Mouse (Mus musculus) thymus, adult 18-20 months (tissue): ENCODE measurements at regions not wholly inside any gene's neighbourhood (a gene's known extent, or its start where the extent isn't known, plus 50 kb on each side); places are given as distances from the start of the nearest gene placed in this dataset.

Experiments used
- DNase-seq, 2 experiments: peaks; one replicate each; pipeline ENCODE4 v3.0.0; 2022; ENCODE audit warnings: mixed read lengths in 2 of 2

DNA sequence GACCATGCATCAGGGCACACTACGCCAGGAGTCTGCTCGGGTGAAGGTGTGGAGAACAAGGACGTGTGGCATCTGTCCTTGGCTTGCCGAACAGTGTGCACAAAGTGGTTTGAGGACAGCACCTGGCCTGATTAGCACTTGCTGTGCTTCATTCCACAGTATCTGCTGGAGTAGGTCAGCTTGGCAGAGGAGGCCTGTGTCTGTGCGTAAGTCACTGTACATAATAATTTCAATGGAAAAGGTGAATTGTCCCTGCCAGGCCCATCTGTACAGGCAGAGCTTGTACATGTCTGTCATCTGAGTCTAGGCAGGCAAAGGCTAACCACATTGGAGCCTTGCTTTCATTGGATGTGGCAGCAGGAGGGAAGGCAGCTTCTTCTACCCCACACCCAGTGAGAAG lies 979.5 kb upstream of the Car8 start:
- DNase-seq, result no peak

GRCm38 (mm10) chr4:9208606-9209005 lies 969.8 kb upstream of the Car8 start:
- no peak for DNase-seq

GRCm38 (mm10) chr4:9200012-9200411 lies 961.2 kb upstream of the Car8 start:
- no peak for DNase-seq

GRCm38 (mm10) chr4:9196435-9196834 lies 957.6 kb upstream of the Car8 start:
- DNase-seq, result no peak

DNA sequence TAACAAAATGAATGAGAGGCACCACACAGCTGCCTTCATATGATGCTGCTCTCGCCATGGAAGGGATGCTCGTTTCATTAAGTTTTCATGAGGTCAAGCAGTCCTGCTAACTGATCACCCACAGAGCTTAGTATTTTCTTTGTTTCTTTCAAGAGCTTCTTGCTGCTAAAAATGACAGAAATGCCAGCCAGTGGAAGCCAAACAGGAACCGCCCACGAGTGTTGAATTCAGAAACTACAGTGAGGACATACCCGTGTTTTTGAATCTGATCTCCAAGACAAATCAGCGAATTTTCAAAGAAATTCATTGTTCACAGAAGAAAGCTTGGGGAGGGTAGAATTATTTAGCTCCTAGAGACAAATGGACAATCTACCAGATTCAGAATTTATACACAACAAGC lies 954.3 kb upstream of the Car8 start:
- no peak for DNase-seq

DNA sequence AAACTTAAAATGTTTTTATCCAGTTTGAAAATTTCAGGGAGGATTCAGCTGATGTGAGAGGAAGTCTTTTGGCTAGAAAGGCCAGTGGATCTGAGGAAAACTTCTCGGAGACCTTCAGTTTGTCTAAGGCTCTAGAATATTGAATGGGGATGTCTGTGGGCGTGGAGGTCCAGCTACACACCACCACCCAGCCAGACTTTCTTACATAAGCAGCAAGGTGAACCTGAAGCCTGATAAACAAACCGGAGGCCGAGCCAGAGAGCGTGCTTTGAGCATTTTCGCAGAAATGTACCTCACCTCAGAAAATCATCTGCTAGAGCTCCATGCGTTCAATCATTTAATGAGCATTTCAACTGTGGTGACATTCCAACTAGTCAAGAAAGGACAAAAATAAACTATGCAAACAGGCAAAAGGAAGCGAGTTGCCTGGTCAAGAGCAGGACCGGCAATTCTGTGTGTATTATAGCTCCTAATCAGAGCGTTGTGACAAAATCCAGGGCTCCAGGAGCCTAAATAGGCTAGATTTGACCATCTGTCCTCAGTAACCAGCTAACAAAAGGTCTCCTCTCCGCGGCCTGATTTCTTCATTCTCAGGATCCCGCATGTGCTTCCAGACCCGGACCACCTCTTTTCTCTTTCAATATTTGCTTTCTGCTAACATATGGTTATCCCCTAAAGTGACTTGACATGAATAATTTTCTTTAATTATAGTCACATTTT lies 946.5 kb upstream of the Car8 start:
- no peak for DNase-seq

DNA sequence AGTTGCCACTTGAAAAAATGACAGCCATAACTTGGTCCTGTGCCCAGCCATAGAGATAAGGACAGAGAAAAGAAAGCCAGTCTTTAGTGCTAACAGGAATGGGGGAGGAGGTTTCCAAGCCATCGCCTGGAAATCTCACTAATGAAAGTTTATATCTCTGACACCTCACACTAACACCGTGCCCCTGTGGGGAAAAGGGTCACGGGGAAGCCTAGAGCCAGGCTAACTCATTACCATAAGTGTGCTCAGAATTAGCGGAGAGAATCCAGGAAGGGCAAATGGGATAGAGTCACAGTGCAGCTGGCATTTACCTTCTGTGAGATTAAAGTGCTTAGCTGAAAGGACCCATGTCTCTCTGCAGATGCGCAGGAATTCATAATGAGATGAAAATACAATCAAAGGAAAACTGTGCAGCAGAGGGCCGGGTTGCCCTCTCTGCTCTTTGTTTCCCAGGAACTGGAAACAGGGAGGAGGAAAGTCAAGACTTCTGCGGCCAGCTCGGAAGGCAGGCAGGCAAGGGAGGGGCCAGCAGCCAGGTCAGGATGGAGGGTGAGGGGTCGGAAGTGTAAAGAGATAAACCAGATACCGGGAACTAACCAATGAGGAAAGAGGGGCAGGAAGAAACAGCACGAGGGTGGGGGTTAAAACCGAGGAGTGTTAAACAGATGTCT lies 945.7 kb upstream of the Car8 start:
- peak; percentile 6 for DNase-seq

GRCm38 (mm10) chr4:9174365-9174764 lies 935.5 kb upstream of the Car8 start:
- no peak for DNase-seq

DNA sequence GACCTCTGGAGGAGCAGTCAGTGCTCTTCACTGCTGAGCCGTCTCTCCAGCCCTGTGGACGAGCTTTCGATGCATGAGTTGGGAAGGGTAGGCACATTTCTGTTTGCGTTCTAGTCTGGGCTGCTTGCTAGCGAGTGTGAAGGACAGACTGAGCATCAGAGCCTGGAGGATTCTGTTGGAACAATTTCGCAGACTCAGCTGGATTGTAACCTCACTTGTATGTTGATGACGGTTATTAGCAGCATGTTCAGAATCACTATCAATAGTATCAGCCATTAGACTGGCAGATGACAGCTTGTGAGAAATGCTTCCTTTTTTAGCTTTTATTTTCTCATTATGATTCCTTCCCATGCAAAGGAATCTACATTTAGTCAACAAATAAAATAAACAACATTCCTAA lies 923.5 kb upstream of the Car8 start:
- no peak for DNase-seq

- no peak for DNase-seq
Observed at GRCm38 (mm10) chr4:9161814-9162133, 922.9 kb upstream of the Car8 start.

- DNase-seq, result no peak
Observed at GRCm38 (mm10) chr4:9161068-9161813, 922.4 kb upstream of the Car8 start.

DNA sequence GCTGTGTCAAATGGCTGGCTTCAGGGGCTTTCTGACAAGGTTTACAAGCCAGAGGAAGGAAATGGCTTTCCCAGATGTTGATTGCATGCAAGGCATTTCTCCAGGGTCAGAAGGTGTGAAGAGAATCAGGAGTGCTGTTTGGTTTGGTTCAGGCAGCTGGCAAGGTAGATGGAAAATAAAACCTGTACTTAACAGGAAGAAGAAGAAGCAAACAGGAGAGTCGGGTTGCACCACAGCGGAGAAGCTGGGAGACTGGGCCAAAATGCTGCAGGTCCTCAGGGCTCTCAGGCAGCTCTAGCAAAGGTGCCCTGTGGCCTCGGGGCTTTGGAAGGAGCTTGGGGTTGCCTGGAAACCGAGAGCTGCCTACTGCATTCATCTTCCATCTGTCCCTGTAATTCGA lies 908.9 kb upstream of the Car8 start:
- DNase-seq, result no peak

DNA sequence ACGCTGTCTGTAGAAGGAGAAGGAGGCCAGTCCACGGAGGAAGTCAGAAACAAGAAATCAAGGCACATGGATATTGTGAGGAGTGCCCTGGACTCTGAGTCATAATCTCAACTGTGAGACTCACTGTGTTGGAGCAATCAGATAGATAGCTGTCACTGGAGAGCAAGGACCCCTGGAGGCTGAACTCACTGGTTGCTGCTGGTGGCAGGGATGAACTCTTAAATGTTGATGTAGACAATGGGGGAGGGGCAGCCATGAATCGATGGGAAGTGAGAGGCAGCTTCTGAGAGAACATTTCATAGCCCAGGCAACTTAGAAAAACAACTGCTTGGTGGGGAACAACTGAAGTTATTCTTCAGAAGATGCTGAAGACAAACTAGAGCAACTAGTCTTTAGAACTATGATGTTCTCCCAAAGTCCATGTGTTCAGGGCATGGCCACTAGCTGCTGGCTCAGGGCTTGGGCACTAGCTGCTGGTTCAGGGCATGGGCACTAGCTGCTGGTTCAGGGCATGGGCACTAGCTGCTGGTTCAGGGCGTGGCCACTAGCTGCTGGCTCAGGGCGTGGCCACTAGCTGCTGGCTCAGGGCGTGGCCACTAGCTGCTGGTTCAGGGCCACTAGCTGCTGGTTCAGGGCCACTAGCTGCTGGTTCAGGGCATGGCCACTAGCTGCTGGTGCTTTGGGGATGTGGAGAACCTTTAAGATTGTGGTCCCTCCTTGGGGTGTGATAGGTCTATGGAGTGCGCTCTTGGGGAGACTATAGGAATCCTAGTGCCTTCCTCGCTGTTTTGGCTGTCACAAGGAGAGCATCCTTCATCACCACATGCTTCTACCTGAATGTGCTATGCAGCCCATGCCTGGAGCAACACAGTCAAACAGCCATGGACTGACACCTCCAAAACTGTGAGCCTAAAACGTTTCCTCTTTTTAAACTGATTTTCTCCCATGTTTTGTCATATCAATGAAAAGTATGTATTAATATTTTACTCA lies 905.7 kb upstream of the Car8 start:
- DNase-seq, result no peak

DNA sequence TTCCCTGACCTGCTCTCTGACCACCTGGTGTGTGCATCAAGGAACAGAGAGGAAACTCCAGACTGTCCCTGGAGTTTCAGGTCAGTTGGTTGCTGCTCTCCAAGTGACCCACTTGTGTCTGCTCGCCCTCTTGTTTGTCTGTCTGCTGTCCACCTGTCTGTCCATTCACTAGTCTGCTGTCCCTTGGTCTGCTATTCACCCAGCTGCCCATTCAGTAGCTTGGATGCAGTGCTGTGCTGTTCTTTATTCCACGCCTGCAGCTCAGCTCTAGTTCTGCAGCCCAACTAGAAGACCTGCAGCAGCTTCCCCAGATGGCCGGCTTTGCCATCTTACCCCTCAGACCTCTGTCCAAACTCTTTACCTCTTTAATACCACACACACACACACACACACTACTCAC lies 904.2 kb upstream of the Car8 start:
- DNase-seq, result no peak

- no peak for DNase-seq
Observed at GRCm38 (mm10) chr4:9141946-9142683, 903.3 kb upstream of the Car8 start.

GRCm38 (mm10) chr4:9140691-9141090 lies 901.9 kb upstream of the Car8 start:
- DNase-seq, result no peak

DNA sequence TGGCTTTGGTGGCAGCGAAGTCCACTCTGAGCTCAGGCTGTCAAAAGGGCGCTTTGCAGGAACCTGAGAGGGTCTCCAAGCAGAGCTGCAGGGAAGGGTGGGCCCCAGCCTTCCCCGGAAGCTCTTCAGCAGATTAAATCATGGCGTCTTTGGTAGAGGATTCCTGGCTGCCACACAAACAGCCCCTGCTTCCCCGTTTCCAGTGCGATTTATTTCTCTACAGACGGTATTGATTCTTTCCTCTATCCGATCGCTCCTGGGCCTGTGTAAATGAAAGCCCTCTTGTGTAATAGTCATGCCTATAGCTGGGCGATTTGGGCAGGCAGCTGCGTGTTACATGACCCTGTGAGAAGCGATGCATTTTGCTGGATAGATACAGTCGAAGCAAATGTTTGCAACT lies 897.8 kb upstream of the Car8 start:
- DNase-seq, result no peak

DNA sequence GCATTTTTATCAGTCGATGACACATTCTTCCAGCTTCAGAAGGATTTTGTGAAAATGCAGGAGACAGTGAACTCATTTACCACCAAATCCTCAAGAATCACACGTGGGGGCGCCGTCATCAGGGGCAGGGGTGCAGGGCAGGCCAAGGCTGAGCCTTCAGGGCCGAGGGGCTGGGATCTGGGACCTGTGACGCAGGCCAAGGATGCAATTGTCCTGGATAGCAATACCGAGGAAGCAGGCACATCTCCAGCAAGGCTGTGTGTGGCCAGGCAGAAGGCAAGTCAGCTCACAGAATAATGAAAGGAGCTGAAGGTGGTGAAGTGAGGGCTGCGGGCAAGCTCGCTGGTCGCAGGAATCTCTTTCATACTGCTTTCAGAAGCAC lies 897.3 kb upstream of the Car8 start:
- no peak for DNase-seq

GRCm38 (mm10) chr4:9135481-9136187 lies 896.8 kb upstream of the Car8 start:
- peak; percentile 63 to 68 for DNase-seq

- DNase-seq, result no peak
Observed at GRCm38 (mm10) chr4:9133695-9134094, 894.9 kb upstream of the Car8 start.

GRCm38 (mm10) chr4:9132982-9133625 lies 894.3 kb upstream of the Car8 start:
- no peak for DNase-seq
